Comparison of ENCODE assay signal across 22 mouse cellular contexts in the genomic region with DNA sequence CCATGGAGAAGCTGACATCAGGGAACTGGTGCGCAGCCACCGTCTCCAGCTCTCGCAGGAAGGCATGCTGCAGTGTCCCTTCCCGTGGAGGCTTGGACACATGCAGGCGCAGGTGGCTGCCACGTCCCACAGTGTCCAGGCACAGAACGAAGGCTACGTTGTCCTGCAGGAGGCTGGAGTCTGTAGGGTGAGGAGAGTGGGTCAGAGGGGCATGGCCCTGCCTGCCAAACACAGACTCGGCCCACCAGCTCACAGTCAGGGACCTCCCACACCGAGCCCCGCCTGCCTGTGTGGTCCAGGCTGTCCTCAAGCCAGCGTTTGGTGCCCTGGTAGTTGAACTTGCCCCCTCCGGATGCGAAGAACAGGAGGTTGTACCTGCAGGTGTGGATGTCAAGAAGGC. TPM values are rescaled to one million over a fixed set of nuclear protein-coding genes. Genes with fewer than 3 reads are reported as not detected.
DNase-seq lines count a peak whose midpoint lies in the region; ATAC-seq lines count a peak whose summit lies in the region.
"Had no signal": no experiment of that assay in that cellular context is flagged by ENCODE, and none has a peak within 500 bp of the region (broad histone marks: within the 10 kb centered on the region; RNA-seq: fewer than 3 reads in every experiment).

No protein-coding gene starts in this region.

- 0 out of 2 replicates have a peak overlapping the region, but pooled peaks have one; percentile 19 for H3K9ac ChIP-seq in hindbrain, embryonic 13.5 days
- H3K9ac ChIP-seq in hindbrain, embryonic 11.5 days (ENCODE audit: low read depth, low read length), result no peak overlapping the region
- H3K9ac ChIP-seq: embryonic facial prominence, embryonic 13.5 days; embryonic facial prominence, embryonic 15.5 days; forebrain, embryonic 12.5 days had no signal

- H3K36me3 ChIP-seq in hindbrain, embryonic 13.5 days, result peaks cover 77% of the 10 kb centered on the region
- H3K36me3 ChIP-seq in hindbrain, embryonic 11.5 days (ENCODE audit: control insufficient read depth, insufficient read depth, low read length), result peaks cover 19% of the 10 kb centered on the region

- no peak overlapping the region for H3K4me2 ChIP-seq in hindbrain, embryonic 13.5 days
- no peak overlapping the region for H3K4me2 ChIP-seq in hindbrain, embryonic 11.5 days (replicated peaks; ENCODE audit: low read depth, low read length)
- H3K4me2 ChIP-seq: embryonic facial prominence, embryonic 13.5 days; embryonic facial prominence, embryonic 15.5 days; forebrain, embryonic 12.5 days had no signal

- H3K9me3 ChIP-seq in hindbrain, embryonic 13.5 days, result no peaks in the 10 kb centered on the region
- H3K9me3 ChIP-seq in hindbrain, embryonic 11.5 days (ENCODE audit: control insufficient read depth, low read length), result no peaks in the 10 kb centered on the region
- H3K9me3 ChIP-seq: embryonic facial prominence, embryonic 13.5 days; embryonic facial prominence, embryonic 15.5 days; forebrain, embryonic 10.5 days; forebrain, embryonic 12.5 days had no signal

- 86% methylated on average over 14 of the region's 14 CpGs for WGBS in hindbrain, embryonic 13.5 days
- WGBS in hindbrain, embryonic 11.5 days, result 82% methylated on average over 14 of the region's 14 CpGs

- peaks cover 19% of the 10 kb centered on the region for H3K4me1 ChIP-seq in hindbrain, embryonic 13.5 days (replicated peaks)
- peaks cover under 1% of the 10 kb centered on the region; the same call in 1 of the 2 replicates for H3K4me1 ChIP-seq in hindbrain, embryonic 11.5 days (replicated peaks; ENCODE audit: control insufficient read depth, insufficient read depth, low read length)

- H3K4me3 ChIP-seq in hindbrain, embryonic 13.5 days, result no peak overlapping the region
- H3K4me3 ChIP-seq in hindbrain, embryonic 11.5 days (ENCODE audit: low read depth, low read length), result no peak overlapping the region
- H3K4me3 ChIP-seq: embryonic facial prominence, embryonic 13.5 days; embryonic facial prominence, embryonic 15.5 days; erythroblast, embryonic 14.5 days; forebrain, embryonic 10.5 days; forebrain, embryonic 12.5 days had no signal

- H3K27ac ChIP-seq in hindbrain, embryonic 13.5 days, result no peak overlapping the region
- H3K27ac ChIP-seq in hindbrain, embryonic 11.5 days (ENCODE audit: low read depth, low read length), result no peak overlapping the region
- H3K27ac ChIP-seq: embryonic facial prominence, embryonic 13.5 days; embryonic facial prominence, embryonic 15.5 days; forebrain, embryonic 10.5 days; forebrain, embryonic 12.5 days had no signal

- no peak for DNase-seq in hindbrain, embryonic 11.5 days (ENCODE audit: low spot score)
- peak; percentile 4 for DNase-seq in right cerebral cortex, postnatal 25 days
- no peak for DNase-seq in right cerebral cortex, postnatal 36 days (ENCODE audit: low spot score in 2 of 2)
- DNase-seq in spleen, postnatal 36 days (ENCODE audit: low spot score in 2 of 2), result no peak
- DNase-seq: adrenal gland, adult 2 months; adrenal gland, postnatal 10 days; adrenal gland, postnatal 25 days; cerebellum, adult 11 months; cerebellum, adult 18-20 months; cerebellum, adult 8-10 months; cerebellum, adult 9-11 months; cerebellum, postnatal 14 days; cerebellum, postnatal 36 days; embryo, embryonic 11 days had no signal

- H3K27me3 ChIP-seq in hindbrain, embryonic 13.5 days, result no peaks in the 10 kb centered on the region
- H3K27me3 ChIP-seq in hindbrain, embryonic 11.5 days (ENCODE audit: control insufficient read depth, insufficient read depth, low read length), result no peaks in the 10 kb centered on the region
- H3K27me3 ChIP-seq: embryonic facial prominence, embryonic 13.5 days; embryonic facial prominence, embryonic 15.5 days; forebrain, embryonic 12.5 days had no signal

- ATAC-seq in hindbrain, embryonic 13.5 days (ENCODE audit: low FRiP score), result no peak
- no peak for ATAC-seq in hindbrain, embryonic 11.5 days (ENCODE audit: low FRiP score)
- ATAC-seq: forebrain, embryonic 14.5 days; forebrain, embryonic 16.5 days had no signal

RNA-seq across cellular contexts. Expression of gene Ncln, which starts 6.3 kb away (rescaled TPM):
- 56.0 and 62.1 TPM in 2 replicates for polyA plus RNA-seq in hindbrain, embryonic 13.5 days (2015; fragmentation: Nextera tagmentation; extraction: Ambion mirVana)
- polyA plus RNA-seq in hindbrain, embryonic 11.5 days (2014; fragmentation: Nextera tagmentation; extraction: Ambion mirVana), result 43.5 and 46.9 TPM in 2 replicates

RNA-seq across cellular contexts. Expression of gene Celf5, which starts 7.4 kb away (rescaled TPM):
- polyA plus RNA-seq in hindbrain, embryonic 13.5 days (2015; fragmentation: Nextera tagmentation; extraction: Ambion mirVana), result 61.3 and 69.0 TPM in 2 replicates
- polyA plus RNA-seq in hindbrain, embryonic 11.5 days (2014; fragmentation: Nextera tagmentation; extraction: Ambion mirVana), result 12.7 and 13.7 TPM in 2 replicates
- polyA plus RNA-seq: erythroblast, embryonic 14.5 days had no signal

RNA-seq across cellular contexts. Expression of gene S1pr4, which starts 10.0 kb away (rescaled TPM):
- polyA plus RNA-seq in hindbrain, embryonic 13.5 days (2015; fragmentation: Nextera tagmentation; extraction: Ambion mirVana), result 0.93 and 0.95 TPM in 2 replicates
- 0.15 and 0.24 TPM in 2 replicates for polyA plus RNA-seq in hindbrain, embryonic 11.5 days (2014; fragmentation: Nextera tagmentation; extraction: Ambion mirVana)

RNA-seq across cellular contexts. Expression of gene Gna15, which starts 34.1 kb away (rescaled TPM):
- 1.2 and 1.7 TPM in 2 replicates for polyA plus RNA-seq in hindbrain, embryonic 13.5 days (2015; fragmentation: Nextera tagmentation; extraction: Ambion mirVana)
- 0.56 and 0.66 TPM in 2 replicates for polyA plus RNA-seq in hindbrain, embryonic 11.5 days (2014; fragmentation: Nextera tagmentation; extraction: Ambion mirVana)

RNA-seq across cellular contexts. Expression of gene Nfic, which starts 34.5 kb away (rescaled TPM):
- polyA plus RNA-seq in hindbrain, embryonic 13.5 days (2015; fragmentation: Nextera tagmentation; extraction: Ambion mirVana), result 21.3 and 22.4 TPM in 2 replicates
- polyA plus RNA-seq in hindbrain, embryonic 11.5 days (2014; fragmentation: Nextera tagmentation; extraction: Ambion mirVana), result 10.9 and 11.9 TPM in 2 replicates
